Mouse (Mus musculus): Measurements from ENCODE around the gene Pigg.

DNA sequence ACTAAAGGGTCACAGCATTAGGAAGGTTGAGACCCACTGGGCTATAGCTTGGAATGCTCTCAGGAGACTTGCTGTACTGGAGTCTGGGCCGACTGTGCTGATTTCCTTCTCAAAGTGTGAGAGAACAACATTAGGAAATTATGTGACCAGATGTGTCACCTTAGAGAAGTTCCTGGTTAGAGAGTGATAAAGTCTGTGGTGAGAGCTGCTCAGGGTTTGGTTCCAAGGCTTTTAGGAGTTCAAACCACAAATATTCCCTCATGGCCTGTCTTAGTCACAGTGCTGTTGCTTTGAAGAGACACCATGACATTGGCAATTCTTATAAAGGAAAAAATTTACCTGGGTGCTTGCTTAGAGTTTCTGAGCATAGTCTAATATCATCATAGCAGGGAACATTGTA, 63.6 kb downstream of the Pigg start:
- TF ChIP-seq CTCF (IDR thresholded peaks at IDR 0.05; ENCODE audit: low read depth) (no peak), EP300 (IDR thresholded peaks at IDR 0.05; ENCODE audit: low read depth) (no peak)
